Mouse (Mus musculus) frontal cortex, adult (tissue): ENCODE measurements around the gene Tnfaip8l1.

Experiments
- ATAC-seq: cut with Nextera tagmentation; 2 replicates; pipeline ENCODE4 v1.9.2; 2017; ENCODE audit warnings: mild to moderate bottlenecking, moderate library complexity, mixed read lengths; ENCODE audit not compliant: low TSS enrichment

The Tnfaip8l1 gene

DNA sequence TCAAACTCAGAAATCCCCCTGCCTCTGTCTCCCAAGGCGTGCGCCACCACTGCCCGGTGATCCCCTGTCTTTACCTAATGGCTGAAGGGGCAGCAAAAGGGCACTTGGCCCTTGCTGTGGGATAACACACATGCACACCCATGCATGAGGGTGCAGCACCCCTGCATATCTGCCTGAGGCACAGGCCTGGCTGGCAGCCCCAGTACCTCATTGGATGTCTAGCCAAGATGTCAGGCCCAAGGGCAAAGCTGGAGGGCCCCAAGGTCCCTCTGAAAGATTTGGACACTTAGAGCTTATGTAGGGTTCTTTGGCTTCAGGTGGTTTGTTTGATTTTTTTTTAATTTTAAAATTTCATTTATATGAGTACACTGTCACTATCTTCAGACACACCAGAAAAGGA, 13.1 kb downstream of the Tnfaip8l1 start:
- no peak for ATAC-seq

GRCm38 (mm10) chr17:56182975-56183657, 20.8 kb downstream of the Tnfaip8l1 start:
- ATAC-seq, result peak; percentile 10; the same call in 1 of the 2 replicates

DNA sequence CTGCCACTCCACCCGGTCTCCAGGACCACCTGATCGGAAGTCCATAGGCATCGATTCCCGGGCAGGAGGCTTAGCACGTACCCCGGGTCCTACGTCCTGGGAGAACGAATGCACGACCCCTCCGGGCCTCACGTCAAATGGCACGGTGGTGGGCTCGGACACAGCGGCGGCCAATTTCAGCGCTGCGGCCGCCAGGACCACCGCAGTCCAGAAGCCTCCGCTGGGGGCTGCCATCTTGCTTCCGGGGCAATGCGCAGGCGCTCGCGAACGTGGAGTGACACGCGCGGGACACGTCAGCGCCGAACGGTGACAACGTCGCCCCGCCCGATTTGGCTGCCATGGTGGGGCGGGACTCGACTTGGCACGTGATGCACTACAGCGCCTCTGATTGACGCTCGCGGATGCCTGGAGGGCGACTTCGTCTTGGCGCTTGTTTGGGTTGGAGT, 21.4 kb downstream of the Tnfaip8l1 start, which contains the start of gene Mydgf:
TSS of gene Mydgf (minus strand) at position 263 of the 446 bp plus-strand sequence.
- peak; percentile 96 for ATAC-seq

DNA sequence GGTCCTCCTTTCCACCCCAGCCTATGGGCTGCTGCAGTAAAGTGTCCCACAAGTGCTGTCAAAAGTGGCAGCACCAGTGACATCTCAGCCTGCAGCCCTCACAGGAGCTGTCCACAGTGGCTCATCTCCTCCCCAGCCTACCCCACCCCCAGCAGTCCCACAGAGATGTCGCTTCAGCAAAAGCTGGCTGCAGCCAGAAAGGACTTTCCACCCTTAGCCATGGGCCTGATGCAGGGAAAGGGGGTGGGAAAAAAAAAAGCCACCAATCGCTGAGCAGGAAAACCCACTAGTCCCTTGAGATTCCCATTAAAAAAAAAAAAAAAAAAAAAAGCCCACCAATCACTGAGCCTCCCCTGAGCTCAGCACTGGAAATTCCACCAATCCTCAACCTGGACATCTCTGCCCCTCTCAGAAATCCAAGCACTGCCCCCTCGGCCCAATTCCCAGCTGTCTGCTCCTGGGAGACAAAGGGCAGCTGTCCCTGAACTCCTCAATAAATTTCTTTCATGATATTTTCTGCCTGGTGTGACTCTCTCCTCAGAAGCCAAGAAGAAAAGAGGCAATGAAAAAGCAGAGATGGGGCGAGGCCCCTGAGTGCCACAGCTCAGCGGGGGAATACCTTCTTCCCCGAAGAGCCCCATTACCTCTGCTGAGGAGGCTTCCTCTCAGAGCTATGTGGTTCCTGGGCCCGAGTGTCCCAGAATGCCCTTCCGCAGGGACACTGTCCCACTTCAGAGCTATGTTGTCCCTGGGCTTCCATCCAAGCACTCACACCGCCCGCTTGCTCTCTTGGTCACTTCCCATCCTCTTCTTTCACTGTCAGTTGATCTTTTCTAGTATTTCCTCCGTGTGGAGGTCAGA, 23.2 kb downstream of the Tnfaip8l1 start:
- no peak for ATAC-seq

- no peak for ATAC-seq
Observed at GRCm38 (mm10) chr17:56191266-56191665, 29.0 kb downstream of the Tnfaip8l1 start.

DNA sequence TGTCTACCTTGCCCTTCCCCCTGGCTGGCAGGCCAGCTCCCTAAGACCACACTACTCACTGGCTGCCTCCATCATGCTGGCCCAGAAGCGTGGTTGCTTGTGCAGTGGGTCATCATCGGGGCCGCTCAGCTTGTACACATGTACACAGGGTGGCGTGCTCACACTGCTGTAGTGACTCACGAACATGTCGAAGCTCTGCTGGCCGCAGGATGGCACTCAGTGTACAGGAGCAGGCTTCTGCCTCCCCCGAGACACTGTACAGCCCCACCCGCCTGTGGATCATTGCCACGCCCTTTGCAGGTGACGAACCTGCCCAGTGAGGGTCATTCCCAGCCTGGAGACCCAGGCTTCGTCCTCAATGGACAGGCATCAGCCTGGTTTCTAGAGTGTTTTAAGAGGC, 32.1 kb downstream of the Tnfaip8l1 start:
- no peak for ATAC-seq

GRCm38 (mm10) chr17:56194765-56195164, 32.5 kb downstream of the Tnfaip8l1 start:
- no peak for ATAC-seq

- ATAC-seq, result no peak
Observed at GRCm38 (mm10) chr17:56196860-56197259, 34.6 kb downstream of the Tnfaip8l1 start.

DNA sequence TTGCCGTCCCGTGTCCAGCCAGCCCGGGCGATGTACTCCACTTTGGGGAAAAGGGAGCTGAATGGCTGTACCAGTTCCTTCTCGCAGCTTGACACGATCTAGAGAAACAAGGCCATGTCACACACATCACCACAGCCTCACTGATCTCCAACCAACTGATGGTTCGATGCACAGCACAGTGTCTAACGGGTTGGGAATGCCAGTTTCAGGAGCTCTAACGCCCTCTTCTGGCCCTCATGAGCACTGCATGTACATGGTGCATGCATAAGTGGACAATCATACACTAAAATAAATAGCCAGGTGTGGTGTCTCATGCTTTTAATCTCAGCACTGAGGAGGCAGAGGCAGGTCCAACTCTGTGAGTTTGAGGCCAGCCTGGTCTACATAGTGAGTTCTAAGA, 38.3 kb downstream of the Tnfaip8l1 start:
- no peak for ATAC-seq

DNA sequence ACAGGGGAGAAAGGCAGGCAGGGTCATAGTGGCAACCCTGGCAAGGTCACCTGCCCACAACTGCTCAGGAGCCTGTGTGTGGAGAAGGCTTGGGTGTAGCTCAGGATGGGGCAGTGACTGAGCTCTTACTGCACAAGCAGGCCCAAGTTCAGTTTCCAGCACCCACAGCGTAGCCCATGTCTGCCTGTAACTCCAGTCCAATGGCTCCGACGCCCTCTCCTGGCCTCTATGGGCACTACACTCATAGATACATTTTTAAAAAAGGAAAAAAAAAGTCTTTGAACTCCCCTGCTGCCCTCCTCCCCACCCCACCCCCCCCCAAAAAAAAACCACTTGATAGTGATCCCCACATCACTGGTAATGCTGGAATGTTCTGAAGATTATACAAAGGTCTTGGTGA, 39.4 kb downstream of the Tnfaip8l1 start:
- no peak for ATAC-seq

DNA sequence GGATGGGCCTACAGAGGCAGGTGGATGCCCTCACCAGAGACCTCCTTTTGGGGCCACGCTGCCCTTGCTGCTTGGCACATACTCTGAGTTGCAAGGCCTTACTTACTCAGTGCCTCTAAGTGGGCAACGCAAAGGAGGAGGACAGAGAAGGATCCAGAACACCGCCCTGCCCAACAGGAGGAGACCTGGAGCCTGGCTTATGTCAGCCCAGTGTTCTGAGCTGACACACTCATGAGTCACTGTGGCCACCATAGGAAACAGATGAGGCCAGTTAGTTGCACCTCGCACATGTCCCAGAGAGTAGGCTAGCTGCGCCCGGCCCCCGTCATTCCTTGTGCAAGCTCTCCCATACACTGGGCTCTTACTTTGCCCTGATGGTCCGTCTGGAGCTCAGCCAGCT, 40.2 kb downstream of the Tnfaip8l1 start:
- ATAC-seq, result no peak

GRCm38 (mm10) chr17:56203729-56204128, 41.5 kb downstream of the Tnfaip8l1 start:
- ATAC-seq, result no peak

GRCm38 (mm10) chr17:56206276-56206884, 44.1 kb downstream of the Tnfaip8l1 start:
- no peak for ATAC-seq

- no peak for ATAC-seq
Observed at GRCm38 (mm10) chr17:56206986-56207674, 44.9 kb downstream of the Tnfaip8l1 start.

DNA sequence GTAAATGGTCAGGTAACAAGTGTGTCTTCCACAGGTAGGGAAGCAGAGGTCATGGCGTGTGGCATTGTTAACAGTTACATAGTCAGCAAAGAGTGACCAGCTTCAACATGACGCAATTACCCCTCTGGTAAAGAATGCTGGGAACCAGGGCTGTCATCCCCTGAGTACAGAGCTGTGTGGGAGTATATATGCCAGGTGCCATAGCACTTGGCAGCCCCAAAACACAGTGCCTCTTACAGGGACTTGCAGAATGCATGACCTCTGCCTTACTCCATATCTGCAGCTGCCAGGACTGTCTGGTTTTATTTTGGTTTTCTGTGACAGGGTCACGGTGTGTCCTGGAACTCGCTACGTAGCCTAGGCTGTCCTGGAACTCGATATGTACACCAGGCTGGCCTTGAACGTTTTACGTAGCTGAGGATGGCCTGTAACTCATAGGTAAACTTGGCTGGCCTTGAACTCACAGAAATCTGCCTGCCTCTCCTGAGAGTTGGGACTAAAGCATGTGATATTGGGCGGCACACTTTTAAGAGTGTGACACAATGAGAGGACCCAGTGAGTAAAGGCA, 45.8 kb downstream of the Tnfaip8l1 start:
- no peak for ATAC-seq

DNA sequence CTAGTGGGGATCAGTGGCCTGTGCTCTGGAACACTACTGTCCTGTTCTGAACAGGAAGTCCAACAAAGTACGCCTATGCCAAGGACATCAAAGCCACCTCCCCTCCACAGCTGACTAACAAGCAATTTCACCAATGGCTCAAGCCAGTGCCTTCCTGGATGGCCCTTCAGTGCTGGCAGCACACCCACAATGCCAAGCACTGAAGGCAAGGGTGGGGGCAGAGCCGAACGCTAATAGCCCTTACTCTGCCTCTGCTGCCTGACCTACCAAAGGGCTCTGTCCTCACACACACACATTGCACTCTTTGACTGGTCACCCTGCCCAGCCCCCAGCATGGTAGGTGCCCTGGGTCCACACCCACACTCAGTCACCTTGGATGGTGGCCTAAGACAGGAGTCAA, 46.5 kb downstream of the Tnfaip8l1 start:
- no peak for ATAC-seq

DNA sequence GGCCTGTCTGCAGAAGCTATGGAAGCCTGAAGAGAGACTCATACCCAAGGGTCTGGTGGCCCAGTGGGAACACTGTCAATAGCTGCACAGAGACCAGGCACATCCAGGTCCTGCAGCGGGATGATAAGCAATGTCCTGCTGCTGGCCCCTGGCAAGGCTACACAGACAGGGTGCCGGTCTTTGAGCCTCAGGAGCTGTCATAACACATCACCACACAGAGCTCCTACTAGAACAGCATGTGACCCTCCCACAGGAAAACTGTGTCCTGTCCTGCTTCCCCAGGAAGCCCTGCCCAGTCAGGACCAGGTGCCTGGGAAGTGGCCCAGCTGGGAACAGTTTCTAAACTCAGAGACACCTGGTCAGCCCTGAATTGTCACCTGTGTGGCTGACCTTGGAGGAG, 48.8 kb downstream of the Tnfaip8l1 start:
- ATAC-seq, result no peak

GRCm38 (mm10) chr17:56212676-56213075, 50.4 kb downstream of the Tnfaip8l1 start:
- ATAC-seq, result no peak

DNA sequence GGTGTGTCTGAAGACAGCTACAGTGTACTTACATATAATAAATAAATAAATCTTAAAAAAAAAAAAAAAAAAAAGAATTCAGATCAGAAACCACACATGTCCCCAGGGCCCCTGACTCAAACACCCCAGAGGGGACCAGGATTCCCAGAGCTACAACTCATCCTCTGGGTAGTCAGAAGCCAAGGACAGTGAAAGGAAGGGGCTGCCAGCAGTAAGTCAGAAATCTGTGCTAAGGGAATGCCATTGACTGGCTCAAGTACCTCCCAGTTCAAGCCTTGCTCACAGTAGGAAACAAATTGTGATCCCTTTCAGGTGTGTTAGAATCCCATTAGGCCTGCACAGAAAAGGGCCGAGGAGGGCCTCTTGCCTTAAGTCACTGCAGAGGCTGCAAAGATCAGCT, 52.0 kb downstream of the Tnfaip8l1 start:
- ATAC-seq, result no peak

- no peak for ATAC-seq
Observed at GRCm38 (mm10) chr17:56217670-56218069, 55.4 kb downstream of the Tnfaip8l1 start.

- peak; percentile 98 for ATAC-seq
Observed at GRCm38 (mm10) chr17:56218377-56219191, 56.3 kb downstream of the Tnfaip8l1 start, which contains the start of gene Dpp9. Gene Dpp9 (minus strand): TSS chr17:56218905.
